Mouse (Mus musculus): ENCODE data around the gene Cldn3. TPM values are rescaled to one million over a fixed set of nuclear protein-coding genes. Genes with fewer than 3 reads are reported as not detected.

Cldn3 gene
- polyA plus RNA-seq, 1 experiment, result not detected

- H3K79me3 ChIP-seq (ENCODE audit: low read depth), result no peaks in the 10 kb centered on the region
- no peak overlapping the region for H3K4me3 ChIP-seq (ENCODE audit: insufficient read depth, poor library complexity, severe bottlenecking)
- no peaks in the 10 kb centered on the region for H3K27me3 ChIP-seq (ENCODE audit: control insufficient read depth, insufficient read depth, insufficient read length)
- TF ChIP-seq MAX (IDR thresholded peaks at IDR 0.05) (no peak), USF1 (IDR thresholded peaks at IDR 0.05; ENCODE audit: low read depth) (no peak), CTCF (IDR thresholded peaks at IDR 0.05; ENCODE audit: control insufficient read depth, insufficient read depth, insufficient read length) (no peak), CEBPB (IDR thresholded peaks at IDR 0.05; ENCODE audit: low read depth) (no peak), FOSL1 (IDR thresholded peaks at IDR 0.05; ENCODE audit: insufficient read depth, low read length, poor library complexity, severe bottlenecking) (no peak), MYOD1 (IDR thresholded peaks at IDR 0.05; ENCODE audit: control insufficient read depth, insufficient read length, low read depth) (no peak), MYOG (IDR thresholded peaks at IDR 0.05; ENCODE audit: control insufficient read depth, extremely low read depth, insufficient read length) (no peak)
- H3K79me2 ChIP-seq (ENCODE audit: control insufficient read depth, insufficient read depth), result no peaks in the 10 kb centered on the region
- H3ac ChIP-seq (ENCODE audit: control insufficient read depth, insufficient read length, low read depth), result no peak overlapping the region
- H3K36me3 ChIP-seq (ENCODE audit: control insufficient read depth, insufficient read depth), result no peaks in the 10 kb centered on the region
These were observed 9.3 kb upstream of the Cldn3 start for GRCm38 (mm10) chr5:134976577-134977250.

- TF ChIP-seq USF1 (IDR thresholded peaks at IDR 0.05; ENCODE audit: low read depth), result no peak
- TF ChIP-seq MYOG (IDR thresholded peaks at IDR 0.05; ENCODE audit: control insufficient read depth, extremely low read depth, insufficient read length), result no peak
- no peak for TF ChIP-seq FOSL1 (IDR thresholded peaks at IDR 0.05; ENCODE audit: insufficient read depth, low read length, poor library complexity, severe bottlenecking)
- Histone ChIP-seq H3K79me2 (ENCODE audit: control insufficient read depth, insufficient read depth) (no peaks in the 10 kb centered on the region), H3ac (ENCODE audit: control insufficient read depth, insufficient read length, low read depth) (no peak overlapping the region), H3K27me3 (ENCODE audit: control insufficient read depth, insufficient read depth, insufficient read length) (no peaks in the 10 kb centered on the region), H3K4me3 (ENCODE audit: insufficient read depth, poor library complexity, severe bottlenecking) (no peak overlapping the region), H3K36me3 (ENCODE audit: control insufficient read depth, insufficient read depth) (no peaks in the 10 kb centered on the region), H3K79me3 (ENCODE audit: low read depth) (no peaks in the 10 kb centered on the region)
These were observed 8.2 kb upstream of the Cldn3 start for GRCm38 (mm10) chr5:134977837-134978236.

GRCm38 (mm10) chr5:134981149-134981548 lies 4.9 kb upstream of the Cldn3 start:
- Histone ChIP-seq H3K36me3 (ENCODE audit: control insufficient read depth, insufficient read depth) (no peaks in the 10 kb centered on the region), H3ac (ENCODE audit: control insufficient read depth, insufficient read length, low read depth) (no peak overlapping the region), H3K79me3 (ENCODE audit: low read depth) (no peaks in the 10 kb centered on the region), H3K27me3 (ENCODE audit: control insufficient read depth, insufficient read depth, insufficient read length) (peaks cover 6% of the 10 kb centered on the region), H3K79me2 (ENCODE audit: control insufficient read depth, insufficient read depth) (no peaks in the 10 kb centered on the region), H3K4me3 (ENCODE audit: insufficient read depth, poor library complexity, severe bottlenecking) (no peak overlapping the region)
- no peak for TF ChIP-seq USF1 (IDR thresholded peaks at IDR 0.05; ENCODE audit: low read depth)
- TF ChIP-seq FOSL1 (IDR thresholded peaks at IDR 0.05; ENCODE audit: insufficient read depth, low read length, poor library complexity, severe bottlenecking), result no peak
- TF ChIP-seq MYOD1 (IDR thresholded peaks at IDR 0.05; ENCODE audit: control insufficient read depth, insufficient read length, low read depth), result no peak
- no peak for TF ChIP-seq MAX (IDR thresholded peaks at IDR 0.05)
- TF ChIP-seq CEBPB (IDR thresholded peaks at IDR 0.05; ENCODE audit: low read depth), result no peak
- no peak for TF ChIP-seq MYOG (IDR thresholded peaks at IDR 0.05; ENCODE audit: control insufficient read depth, extremely low read depth, insufficient read length)
- no peak for TF ChIP-seq CTCF (IDR thresholded peaks at IDR 0.05; ENCODE audit: control insufficient read depth, insufficient read depth, insufficient read length)

- no peak overlapping the region for H3ac ChIP-seq (ENCODE audit: control insufficient read depth, insufficient read length, low read depth)
- H3K79me3 ChIP-seq (ENCODE audit: low read depth), result no peaks in the 10 kb centered on the region
- no peak for TF ChIP-seq FOSL1 (IDR thresholded peaks at IDR 0.05; ENCODE audit: insufficient read depth, low read length, poor library complexity, severe bottlenecking)
- TF ChIP-seq MYOG (IDR thresholded peaks at IDR 0.05; ENCODE audit: control insufficient read depth, extremely low read depth, insufficient read length), result no peak
- no peak for TF ChIP-seq USF1 (IDR thresholded peaks at IDR 0.05; ENCODE audit: low read depth)
- no peak overlapping the region for H3K4me3 ChIP-seq (ENCODE audit: insufficient read depth, poor library complexity, severe bottlenecking)
- H3K36me3 ChIP-seq (ENCODE audit: control insufficient read depth, insufficient read depth), result no peaks in the 10 kb centered on the region
- H3K79me2 ChIP-seq (ENCODE audit: control insufficient read depth, insufficient read depth), result no peaks in the 10 kb centered on the region
- peaks cover 26% of the 10 kb centered on the region for H3K27me3 ChIP-seq (ENCODE audit: control insufficient read depth, insufficient read depth, insufficient read length)
These were observed 2.9 kb upstream of the Cldn3 start for GRCm38 (mm10) chr5:134983111-134983510.

- Histone ChIP-seq H3ac (ENCODE audit: control insufficient read depth, insufficient read length, low read depth) (no peak overlapping the region), H3K27me3 (ENCODE audit: control insufficient read depth, insufficient read depth, insufficient read length) (peaks cover 26% of the 10 kb centered on the region), H3K4me3 (ENCODE audit: insufficient read depth, poor library complexity, severe bottlenecking) (no peak overlapping the region), H3K79me3 (ENCODE audit: low read depth) (no peaks in the 10 kb centered on the region), H3K79me2 (ENCODE audit: control insufficient read depth, insufficient read depth) (no peaks in the 10 kb centered on the region), H3K36me3 (ENCODE audit: control insufficient read depth, insufficient read depth) (no peaks in the 10 kb centered on the region)
- TF ChIP-seq FOSL1 (IDR thresholded peaks at IDR 0.05; ENCODE audit: insufficient read depth, low read length, poor library complexity, severe bottlenecking) (no peak), CTCF (IDR thresholded peaks at IDR 0.05; ENCODE audit: control insufficient read depth, insufficient read depth, insufficient read length) (no peak), USF1 (IDR thresholded peaks at IDR 0.05; ENCODE audit: low read depth) (no peak), MAX (IDR thresholded peaks at IDR 0.05) (no peak), CEBPB (IDR thresholded peaks at IDR 0.05; ENCODE audit: low read depth) (no peak), MYOD1 (IDR thresholded peaks at IDR 0.05; ENCODE audit: control insufficient read depth, insufficient read length, low read depth) (no peak), MYOG (IDR thresholded peaks at IDR 0.05; ENCODE audit: control insufficient read depth, extremely low read depth, insufficient read length) (no peak)
These were observed 2.2 kb upstream of the Cldn3 start for GRCm38 (mm10) chr5:134983771-134984170.
